ENCODE assay signal across 15 mouse cellular contexts in genomic region chr11:53496946-53497345, GRCm38 (mm10). TPM values are rescaled to one million over a fixed set of nuclear protein-coding genes. Genes with fewer than 3 reads are reported as not detected.
DNase-seq lines count a peak whose midpoint lies in the region; ATAC-seq and TF ChIP-seq lines count a peak whose summit lies in the region.
"Had no signal": no experiment of that assay in that cellular context is flagged by ENCODE, and none has a peak within 500 bp of the region (broad histone marks: within the 10 kb centered on the region; RNA-seq: fewer than 3 reads in every experiment).

No protein-coding gene starts in this region.

- ATAC-seq in frontal cortex, adult (ENCODE audit: low TSS enrichment), result peak; percentile 93
- no peak for ATAC-seq in midbrain, postnatal 0 days (ENCODE audit: low FRiP score)
- no peak for ATAC-seq in midbrain, embryonic 15.5 days (replicated peaks)
- ATAC-seq: hindbrain, embryonic 16.5 days had no signal

- TF ChIP-seq CTCF in midbrain, postnatal 0 days (IDR thresholded peaks at IDR 0.05), result no peak

- no peak for DNase-seq in frontal cortex, postnatal 10 days (ENCODE audit: low spot score in 2 of 2)
- no peak for DNase-seq in midbrain, embryonic 10.5 days (ENCODE audit: low spot score)
- no peak for DNase-seq in midbrain, postnatal 0 days (ENCODE audit: low spot score)
- no peak for DNase-seq in embryonic facial prominence, embryonic 10.5 days (ENCODE audit: low spot score)
- peak; percentile 44 for DNase-seq in thymus, postnatal 14 days
- DNase-seq in lung, adult 18-20 months, result no peak
- DNase-seq: kidney, postnatal 10 days had no signal

- H3K27ac ChIP-seq in midbrain, embryonic 10.5 days (replicated peaks), result 0 out of 2 replicates have a peak overlapping the region, but pooled peaks have one; percentile 4
- H3K27ac ChIP-seq in midbrain, postnatal 0 days (ENCODE audit: low read depth, low read length), result no peak overlapping the region
- H3K27ac ChIP-seq in embryonic facial prominence, embryonic 10.5 days (replicated peaks), result peak overlapping the region; percentile 19; the same call in 1 of the 2 replicates
- H3K27ac ChIP-seq in midbrain, embryonic 15.5 days, result no peak overlapping the region
- H3K27ac ChIP-seq: macrophage had no signal

- H3K9me3 ChIP-seq in midbrain, embryonic 10.5 days (replicated peaks), result no peaks in the 10 kb centered on the region
- H3K9me3 ChIP-seq in midbrain, postnatal 0 days (ENCODE audit: low read length), result no peaks in the 10 kb centered on the region
- H3K9me3 ChIP-seq in embryonic facial prominence, embryonic 10.5 days, result no peaks in the 10 kb centered on the region
- H3K9me3 ChIP-seq in midbrain, embryonic 15.5 days, result no peaks in the 10 kb centered on the region

- H3K4me1 ChIP-seq in midbrain, embryonic 10.5 days, result peaks cover 57% of the 10 kb centered on the region
- no peaks in the 10 kb centered on the region for H3K4me1 ChIP-seq in midbrain, postnatal 0 days (ENCODE audit: insufficient read depth, low read length)
- peaks cover 53% of the 10 kb centered on the region for H3K4me1 ChIP-seq in embryonic facial prominence, embryonic 10.5 days
- no peaks in the 10 kb centered on the region for H3K4me1 ChIP-seq in midbrain, embryonic 15.5 days

- WGBS in midbrain, embryonic 10.5 days, result 84% methylated on average over 6 of the region's 6 CpGs
- WGBS in midbrain, postnatal 0 days, result 64% methylated on average over 6 of the region's 6 CpGs
- 81% methylated on average over 6 of the region's 6 CpGs for WGBS in embryonic facial prominence, embryonic 10.5 days
- 71% methylated on average over 6 of the region's 6 CpGs for WGBS in midbrain, embryonic 15.5 days

- H3K4me2 ChIP-seq in midbrain, postnatal 0 days (ENCODE audit: low read depth, low read length, poor library complexity, severe bottlenecking), result no peak overlapping the region
- no peak overlapping the region for H3K4me2 ChIP-seq in midbrain, embryonic 15.5 days

- H3K9ac ChIP-seq in midbrain, postnatal 0 days (replicated peaks; ENCODE audit: low read length, poor library complexity, severe bottlenecking), result no peak overlapping the region
- H3K9ac ChIP-seq in midbrain, embryonic 15.5 days, result no peak overlapping the region

- H3K36me3 ChIP-seq in midbrain, embryonic 10.5 days, result no peaks in the 10 kb centered on the region
- no peaks in the 10 kb centered on the region for H3K36me3 ChIP-seq in midbrain, postnatal 0 days (ENCODE audit: insufficient read depth, low read length)
- no peaks in the 10 kb centered on the region for H3K36me3 ChIP-seq in embryonic facial prominence, embryonic 10.5 days (replicated peaks)
- H3K36me3 ChIP-seq in midbrain, embryonic 15.5 days (replicated peaks), result no peaks in the 10 kb centered on the region

- no peak overlapping the region for H3K4me3 ChIP-seq in midbrain, embryonic 10.5 days
- H3K4me3 ChIP-seq in midbrain, postnatal 0 days (ENCODE audit: low read depth, low read length), result no peak overlapping the region
- no peak overlapping the region for H3K4me3 ChIP-seq in embryonic facial prominence, embryonic 10.5 days
- no peak overlapping the region for H3K4me3 ChIP-seq in midbrain, embryonic 15.5 days
- H3K4me3 ChIP-seq: heart, adult 2 months had no signal

- peaks cover 82% of the 10 kb centered on the region for H3K27me3 ChIP-seq in midbrain, embryonic 10.5 days (ENCODE audit: low read depth, poor library complexity, severe bottlenecking)
- peaks cover 8% of the 10 kb centered on the region; the same call in 1 of the 2 replicates for H3K27me3 ChIP-seq in midbrain, postnatal 0 days (ENCODE audit: insufficient read depth, low read length)
- peaks cover 48% of the 10 kb centered on the region for H3K27me3 ChIP-seq in embryonic facial prominence, embryonic 10.5 days (replicated peaks; ENCODE audit: low read depth, poor library complexity, severe bottlenecking)
- H3K27me3 ChIP-seq in midbrain, embryonic 15.5 days (replicated peaks), result peaks cover 5% of the 10 kb centered on the region; the same call in 1 of the 2 replicates

RNA-seq across cellular contexts. Expression of gene Sowaha, which starts 16.9 kb away (rescaled TPM):
- polyA plus RNA-seq in midbrain, embryonic 10.5 days (2016; fragmentation: Nextera tagmentation; extraction: Ambion mirVana), result 0.19 and 0.26 TPM in 2 replicates
- total RNA-seq in midbrain, postnatal 0 days (2014; rRNA removed), result 6.6 and 7.3 TPM in 2 replicates
- 3.5 and 4.0 TPM in 2 replicates for polyA plus RNA-seq in midbrain, postnatal 0 days (2015; fragmentation: Nextera tagmentation; extraction: Ambion mirVana)
- polyA plus RNA-seq in embryonic facial prominence, embryonic 10.5 days (2016; fragmentation: Nextera tagmentation; extraction: Ambion mirVana), result 0.44 and 0.82 TPM in 2 replicates
- 0.99 and 1.1 TPM in 2 replicates for polyA plus RNA-seq in midbrain, embryonic 15.5 days (2015; fragmentation: Nextera tagmentation; extraction: Ambion mirVana)
- total RNA-seq: liver, adult 2 months had no signal
- polyA plus RNA-seq: liver, adult 2 months; macrophage had no signal

RNA-seq across cellular contexts. Expression of gene Gm9945, which starts 17.0 kb away (rescaled TPM):
- polyA plus RNA-seq in midbrain, embryonic 10.5 days (2016; fragmentation: Nextera tagmentation; extraction: Ambion mirVana), result not detected in 2 replicates
- total RNA-seq in midbrain, postnatal 0 days (2014; rRNA removed), result not detected in 2 replicates
- 0.33 and 0.43 TPM in 2 replicates for polyA plus RNA-seq in midbrain, postnatal 0 days (2015; fragmentation: Nextera tagmentation; extraction: Ambion mirVana)
- polyA plus RNA-seq in embryonic facial prominence, embryonic 10.5 days (2016; fragmentation: Nextera tagmentation; extraction: Ambion mirVana), result 0.16 TPM in 1 of 2 replicates, not detected in the other
- polyA plus RNA-seq in midbrain, embryonic 15.5 days (2015; fragmentation: Nextera tagmentation; extraction: Ambion mirVana), result 0.39 TPM in 1 of 2 replicates, not detected in the other
- total RNA-seq: heart, adult 2 months; liver, adult 2 months had no signal
- polyA plus RNA-seq: heart, adult 2 months; liver, adult 2 months; macrophage; neural tube, embryonic 11.5 days; stomach, embryonic 16.5 days had no signal

RNA-seq across cellular contexts. Expression of gene Sept8, which starts 22.1 kb away (rescaled TPM):
- polyA plus RNA-seq in midbrain, embryonic 10.5 days (2016; fragmentation: Nextera tagmentation; extraction: Ambion mirVana), result 17.3 and 18.0 TPM in 2 replicates
- 44.8 and 54.6 TPM in 2 replicates for total RNA-seq in midbrain, postnatal 0 days (2014; rRNA removed)
- polyA plus RNA-seq in midbrain, postnatal 0 days (2015; fragmentation: Nextera tagmentation; extraction: Ambion mirVana), result 18.7 and 19.7 TPM in 2 replicates
- polyA plus RNA-seq in embryonic facial prominence, embryonic 10.5 days (2016; fragmentation: Nextera tagmentation; extraction: Ambion mirVana), result 17.7 and 19.0 TPM in 2 replicates
- 18.4 TPM in 2 replicates for polyA plus RNA-seq in midbrain, embryonic 15.5 days (2015; fragmentation: Nextera tagmentation; extraction: Ambion mirVana)

RNA-seq across cellular contexts. Expression of gene Gm9837, which starts 26.7 kb away (rescaled TPM):
- not detected in 2 replicates for polyA plus RNA-seq in midbrain, embryonic 10.5 days (2016; fragmentation: Nextera tagmentation; extraction: Ambion mirVana)
- not detected in 2 replicates for total RNA-seq in midbrain, postnatal 0 days (2014; rRNA removed)
- not detected in 2 replicates for polyA plus RNA-seq in midbrain, postnatal 0 days (2015; fragmentation: Nextera tagmentation; extraction: Ambion mirVana)
- polyA plus RNA-seq in embryonic facial prominence, embryonic 10.5 days (2016; fragmentation: Nextera tagmentation; extraction: Ambion mirVana), result not detected in 2 replicates
- not detected in 2 replicates for polyA plus RNA-seq in midbrain, embryonic 15.5 days (2015; fragmentation: Nextera tagmentation; extraction: Ambion mirVana)
- total RNA-seq: heart, adult 2 months; liver, adult 2 months had no signal
- polyA plus RNA-seq: heart, adult 2 months; hindbrain, embryonic 16.5 days; liver, adult 2 months; macrophage; neural tube, embryonic 11.5 days; stomach, embryonic 16.5 days had no signal

RNA-seq across cellular contexts. Expression of gene Shroom1, which starts 39.9 kb away (rescaled TPM):
- 1.8 and 2.1 TPM in 2 replicates for polyA plus RNA-seq in midbrain, embryonic 10.5 days (2016; fragmentation: Nextera tagmentation; extraction: Ambion mirVana)
- total RNA-seq in midbrain, postnatal 0 days (2014; rRNA removed), result 5.4 and 10.9 TPM in 2 replicates
- polyA plus RNA-seq in midbrain, postnatal 0 days (2015; fragmentation: Nextera tagmentation; extraction: Ambion mirVana), result 3.4 and 4.1 TPM in 2 replicates
- 2.3 and 2.4 TPM in 2 replicates for polyA plus RNA-seq in embryonic facial prominence, embryonic 10.5 days (2016; fragmentation: Nextera tagmentation; extraction: Ambion mirVana)
- 3.5 and 3.7 TPM in 2 replicates for polyA plus RNA-seq in midbrain, embryonic 15.5 days (2015; fragmentation: Nextera tagmentation; extraction: Ambion mirVana)
- polyA plus RNA-seq: macrophage had no signal

Comparison
In these comparisons a context has a peak if more than half of its experiments do, and no peak if none do; other contexts are left out.
1. H3K27ac ChIP-seq: peak in midbrain, embryonic 10.5 days (single experiment) and embryonic facial prominence, embryonic 10.5 days (single experiment); none in midbrain, postnatal 0 days (single experiment) and midbrain, embryonic 15.5 days (single experiment).